Mouse (Mus musculus) embryonic facial prominence, embryonic 15.5 days (tissue): ENCODE data around the gene Snta1. TPM values are rescaled to one million over a fixed set of nuclear protein-coding genes. Genes with fewer than 3 reads are reported as not detected.
A peak's percentile ranks its signal among the peaks of the same experiment; 100 is the strongest.

Experiments used
- ATAC-seq: fragments of 200-750 bp; cut with Nextera tagmentation; 2 replicates; pipeline ENCODE4 v1.8.0; 2017; ENCODE audit warnings: low read depth, moderate TSS enrichment; ENCODE audit not compliant: insufficient number of reproducible peaks, low FRiP score, low TSS enrichment
- H3K27ac ChIP-seq: fragments of 300-500 bp; sonication (generic); replicated peaks from 2 replicates; pipeline ENCODE4 v1.5.1; 2015; ENCODE audit warnings: mild to moderate bottlenecking, inconsistent platforms
- H3K27me3 ChIP-seq: fragments of 300-500 bp; sonication (generic); 2 replicates; pipeline ENCODE4 v1.6.1; 2015; ENCODE audit warnings: inconsistent platforms
- H3K36me3 ChIP-seq: fragments of 300-500 bp; sonication (generic); 2 replicates; pipeline ENCODE4 v1.6.1; 2015; ENCODE audit warnings: mild to moderate bottlenecking, inconsistent platforms
- H3K4me1 ChIP-seq: fragments of 300-500 bp; sonication (generic); 2 replicates; pipeline ENCODE4 v1.6.1; 2015; ENCODE audit warnings: inconsistent platforms
- H3K4me2 ChIP-seq: fragments of 300-500 bp; sonication (generic); replicated peaks from 2 replicates; pipeline ENCODE4 v1.6.1; 2015; ENCODE audit warnings: mild to moderate bottlenecking, inconsistent platforms
- H3K4me3 ChIP-seq: fragments of 300-500 bp; sonication (generic); replicated peaks from 2 replicates; pipeline ENCODE4 v1.5.1; 2015; ENCODE audit warnings: mild to moderate bottlenecking, inconsistent platforms
- H3K9ac ChIP-seq: fragments of 300-500 bp; sonication (generic); 2 replicates; pipeline ENCODE4 v1.6.1; 2015; ENCODE audit warnings: inconsistent platforms
- H3K9me3 ChIP-seq: fragments of 300-500 bp; sonication (generic); replicated peaks from 2 replicates; pipeline ENCODE4 v1.6.1; 2016; ENCODE audit warnings: inconsistent platforms
- WGBS: fragments of 180-500 bp; shearing (Covaris S2); methylation state at CpG from one replicate; pipeline ENCODE4 v1.1.7; 2015; 5-methylcytosine and 5-hydroxymethylcytosine counted together
- polyA plus RNA-seq: library from polyadenylated mRNA; unstranded; fragments of >200 nt; fragmentation: Nextera tagmentation; extraction: Ambion mirVana; gene quantifications from 2 replicates; pipeline ENCODE4 v1.2.1, GENCODE M21; 2015

Snta1 gene
- polyA plus RNA-seq, 1 experiment from 2014 or later: 12.8 TPM

GRCm38 (mm10) chr2:154399325-154399724 lies 8.6 kb downstream of the Snta1 start:
- H3K9ac ChIP-seq: no peak overlapping the region
- H3K27ac ChIP-seq: no peak overlapping the region; the same call in 1 of the 2 replicates
- peaks cover 11% of the 10 kb centered on the region for H3K4me1 ChIP-seq
- no peaks in the 10 kb centered on the region for H3K36me3 ChIP-seq
- no peak for ATAC-seq
- no peak overlapping the region for H3K4me2 ChIP-seq
- no peak overlapping the region for H3K4me3 ChIP-seq
- no peaks in the 10 kb centered on the region for H3K27me3 ChIP-seq
- no peaks in the 10 kb centered on the region for H3K9me3 ChIP-seq
- 55% methylated on average over 2 of the region's 2 CpGs for whole genome bisulfite sequencing

- Histone ChIP-seq H3K4me1 (peaks cover 7% of the 10 kb centered on the region), H3K27ac (no peak overlapping the region), H3K4me3 (no peak overlapping the region), H3K9me3 (no peaks in the 10 kb centered on the region), H3K27me3 (no peaks in the 10 kb centered on the region), H3K4me2 (no peak overlapping the region), H3K9ac (no peak overlapping the region), H3K36me3 (no peaks in the 10 kb centered on the region)
- no peak; the same call in 1 of the 2 replicates for ATAC-seq
- 79% methylated on average over 7 of the region's 7 CpGs for WGBS
Observed at GRCm38 (mm10) chr2:154398267-154398666, 9.6 kb downstream of the Snta1 start.

GRCm38 (mm10) chr2:154396529-154396928 lies 11.4 kb downstream of the Snta1 start:
- Histone ChIP-seq H3K4me1 (no peaks in the 10 kb centered on the region), H3K9ac (no peak overlapping the region), H3K27me3 (no peaks in the 10 kb centered on the region), H3K36me3 (no peaks in the 10 kb centered on the region), H3K4me3 (no peak overlapping the region), H3K27ac (no peak overlapping the region), H3K4me2 (no peak overlapping the region), H3K9me3 (no peaks in the 10 kb centered on the region)
- 80% methylated on average over 2 of the region's 2 CpGs for WGBS
- no peak for ATAC-seq

- Histone ChIP-seq H3K4me2 (no peak overlapping the region), H3K36me3 (no peaks in the 10 kb centered on the region)
- 75% methylated on average over 3 of the region's 3 CpGs for WGBS
Observed at GRCm38 (mm10) chr2:154394602-154395001, 13.3 kb downstream of the Snta1 start.

GRCm38 (mm10) chr2:154390180-154390964 lies 17.5 kb downstream of the Snta1 start:
- H3K4me3 ChIP-seq: no peak overlapping the region
- H3K36me3 ChIP-seq: no peaks in the 10 kb centered on the region
- ATAC-seq: peak; percentile 87
- H3K27ac ChIP-seq: peak overlapping the region; percentile 73; the same call in 1 of the 2 replicates
- H3K9ac ChIP-seq: no peak overlapping the region
- no peak overlapping the region for H3K4me2 ChIP-seq
- no peaks in the 10 kb centered on the region for H3K27me3 ChIP-seq
- no peaks in the 10 kb centered on the region for H3K9me3 ChIP-seq
- 0 out of 2 replicates have a peak, but pooled peaks cover 4% of the 10 kb centered on the region for H3K4me1 ChIP-seq
- WGBS: 78% methylated on average over 11 of the region's 11 CpGs

More at GRCm38 (mm10) chr2:154394602-154395001, 13.3 kb downstream of the Snta1 start:
- no peak overlapping the region for H3K9ac ChIP-seq
- no peak for ATAC-seq
- H3K9me3 ChIP-seq: no peaks in the 10 kb centered on the region
- H3K27ac ChIP-seq: no peak overlapping the region
- H3K4me3 ChIP-seq: no peak overlapping the region
- H3K4me1 ChIP-seq: 0 out of 2 replicates have a peak, but pooled peaks cover 4% of the 10 kb centered on the region
- no peaks in the 10 kb centered on the region for H3K27me3 ChIP-seq

GRCm38 (mm10) chr2:154379103-154379502 lies 28.8 kb downstream of the Snta1 start:
- no peaks in the 10 kb centered on the region for H3K4me1 ChIP-seq
- H3K4me3 ChIP-seq: no peak overlapping the region
- 0 out of 2 replicates have a peak, but pooled peaks have one; percentile 12 for ATAC-seq
- no peaks in the 10 kb centered on the region for H3K36me3 ChIP-seq
- H3K27me3 ChIP-seq: no peaks in the 10 kb centered on the region
- no peaks in the 10 kb centered on the region for H3K9me3 ChIP-seq
- H3K27ac ChIP-seq: no peak overlapping the region
- no peak overlapping the region for H3K4me2 ChIP-seq
- WGBS: 77% methylated on average over 7 of the region's 7 CpGs
- H3K9ac ChIP-seq: no peak overlapping the region

GRCm38 (mm10) chr2:154374807-154375601 lies 32.9 kb downstream of the Snta1 start:
- ATAC-seq: no peak; the same call in 1 of the 2 replicates
- Histone ChIP-seq H3K4me3 (no peak overlapping the region), H3K27ac (no peak overlapping the region), H3K4me1 (peaks cover 8% of the 10 kb centered on the region; the same call in 1 of the 2 replicates), H3K9me3 (no peaks in the 10 kb centered on the region), H3K36me3 (peaks cover 6% of the 10 kb centered on the region; the same call in 1 of the 2 replicates), H3K27me3 (no peaks in the 10 kb centered on the region), H3K9ac (no peak overlapping the region), H3K4me2 (no peak overlapping the region)
- 77% methylated on average over 6 of the region's 6 CpGs for WGBS

- Histone ChIP-seq H3K4me3 (no peak overlapping the region), H3K9me3 (no peaks in the 10 kb centered on the region), H3K36me3 (peaks cover 13% of the 10 kb centered on the region; the same call in 1 of the 2 replicates), H3K27me3 (no peaks in the 10 kb centered on the region), H3K9ac (no peak overlapping the region), H3K27ac (no peak overlapping the region), H3K4me1 (peaks cover 8% of the 10 kb centered on the region; the same call in 1 of the 2 replicates), H3K4me2 (no peak overlapping the region)
- no peak for ATAC-seq
- WGBS: 56% methylated on average over 6 of the region's 6 CpGs
Observed at GRCm38 (mm10) chr2:154373961-154374632, 33.8 kb downstream of the Snta1 start.

- H3K4me1 ChIP-seq: peaks cover 8% of the 10 kb centered on the region; the same call in 1 of the 2 replicates
- peak within 1 kb of the TSS; percentile 89 for H3K27ac ChIP-seq
- no peak; the same call in 1 of the 2 replicates for ATAC-seq
- peak within 1 kb of the TSS; percentile 72 for H3K4me2 ChIP-seq
- H3K9me3 ChIP-seq: no peaks in the 10 kb centered on the region
- peak within 1 kb of the TSS; percentile 93 for H3K9ac ChIP-seq
- H3K4me3 ChIP-seq: peak within 1 kb of the TSS; percentile 71
- peaks cover 21% of the 10 kb centered on the region; the same call in 1 of the 2 replicates for H3K36me3 ChIP-seq
- H3K27me3 ChIP-seq: no peaks in the 10 kb centered on the region
- WGBS: 10% methylated on average over 9 of the region's 9 CpGs
Observed at GRCm38 (mm10) chr2:154372842-154373500, 34.9 kb downstream of the Snta1 start, which contains the start of gene Cdk5rap1. TSS of gene Cdk5rap1 (minus strand) at chr2:154373010.

GRCm38 (mm10) chr2:154372151-154372829 lies 35.6 kb downstream of the Snta1 start:
- under 1% methylated on average over 42 of the region's 42 CpGs for WGBS
- Histone ChIP-seq H3K4me1 (peaks cover 8% of the 10 kb centered on the region; the same call in 1 of the 2 replicates), H3K36me3 (peaks cover 26% of the 10 kb centered on the region), H3K4me3 (peak overlapping the region; percentile 71), H3K27ac (peak overlapping the region; percentile 89), H3K4me2 (peak overlapping the region; percentile 72), H3K9me3 (no peaks in the 10 kb centered on the region), H3K27me3 (no peaks in the 10 kb centered on the region), H3K9ac (peak overlapping the region; percentile 93)
- ATAC-seq: peak; percentile 87; the same call in 1 of the 2 replicates
